In genomic region chr11:85843347-85843692, GRCm38 (mm10) we compare ENCODE assay signal across 9 mouse cellular contexts. TPM values are rescaled to one million over a fixed set of nuclear protein-coding genes. Genes with fewer than 3 reads are reported as not detected.
DNase-seq lines count a peak whose midpoint lies in the region; ATAC-seq and TF ChIP-seq lines count a peak whose summit lies in the region.
"Had no signal": no experiment of that assay in that cellular context is flagged by ENCODE, and none has a peak within 500 bp of the region (broad histone marks: within the 10 kb centered on the region; RNA-seq: fewer than 3 reads in every experiment).

No protein-coding gene starts in this region.

- no peak overlapping the region for H3K4me3 ChIP-seq in bone marrow, adult 2 months (replicated peaks; ENCODE audit: control insufficient read depth, low read depth, low read length)
- H3K4me3 ChIP-seq in hindbrain, embryonic 14.5 days (replicated peaks; ENCODE audit: low read length) = peak overlapping the region; percentile 27
- H3K4me3 ChIP-seq in liver, embryonic 12.5 days = peak overlapping the region; percentile 51

- no peaks in the 10 kb centered on the region for H3K9me3 ChIP-seq in hindbrain, embryonic 14.5 days (ENCODE audit: control insufficient read depth, low read length)
- H3K9me3 ChIP-seq in liver, embryonic 12.5 days (replicated peaks) = no peaks in the 10 kb centered on the region

- H3K4me2 ChIP-seq in hindbrain, embryonic 14.5 days (replicated peaks) = peak overlapping the region; percentile 61
- peak overlapping the region; percentile 81 for H3K4me2 ChIP-seq in liver, embryonic 12.5 days

- no peak for ATAC-seq in hindbrain, embryonic 14.5 days (ENCODE audit: low FRiP score)
- peak; percentile 40 for ATAC-seq in liver, embryonic 12.5 days

- no peaks in the 10 kb centered on the region; the same call in 1 of the 2 replicates for H3K4me1 ChIP-seq in bone marrow, adult 2 months (ENCODE audit: control insufficient read depth, insufficient read depth, low read length)
- peaks cover 13% of the 10 kb centered on the region for H3K4me1 ChIP-seq in hindbrain, embryonic 14.5 days (replicated peaks; ENCODE audit: control insufficient read depth, insufficient read depth, low read length)
- H3K4me1 ChIP-seq in liver, embryonic 12.5 days = peaks cover 39% of the 10 kb centered on the region

- DNase-seq in cerebellum, postnatal 10 days = peak; percentile 80
- DNase-seq in cerebellum, adult 11-12 months = no peak
- peak; percentile 77 for DNase-seq in gastrocnemius, adult 18-20 months (ENCODE audit: low spot score)
- DNase-seq in hindbrain, embryonic 14.5 days (ENCODE audit: low spot score) = peak; percentile 75
- peak; percentile 43 to 63 for DNase-seq in natural killer cell, adult 2 months (ENCODE audit: low spot score in 2 of 2)
- peak; percentile 64 for DNase-seq in thymus, postnatal 0 days (ENCODE audit: low spot score)

- peak; percentile 63 for TF ChIP-seq CTCF in bone marrow, adult 2 months (IDR thresholded peaks at IDR 0.05; ENCODE audit: control insufficient read depth, insufficient read depth, low read length)

- H3K9ac ChIP-seq in hindbrain, embryonic 14.5 days = no peak overlapping the region
- H3K9ac ChIP-seq in liver, embryonic 12.5 days = peak overlapping the region; percentile 28; the same call in 1 of the 2 replicates

- no peak; the same call in 1 of the 2 replicates for TF ChIP-seq POLR2A in bone marrow, adult 2 months (IDR thresholded peaks at IDR 0.05; ENCODE audit: borderline replicate concordance, control insufficient read depth, low read depth, low read length)

- H3K36me3 ChIP-seq in hindbrain, embryonic 14.5 days (replicated peaks; ENCODE audit: control insufficient read depth, insufficient read depth) = no peaks in the 10 kb centered on the region
- H3K36me3 ChIP-seq in liver, embryonic 12.5 days = no peaks in the 10 kb centered on the region
- H3K36me3 ChIP-seq: G1E had no signal

- peaks cover 75% of the 10 kb centered on the region for H3K27me3 ChIP-seq in hindbrain, embryonic 14.5 days (ENCODE audit: control insufficient read depth, insufficient read depth, low read length)
- H3K27me3 ChIP-seq in liver, embryonic 12.5 days (replicated peaks) = peaks cover 98% of the 10 kb centered on the region

- H3K27ac ChIP-seq in bone marrow, adult 2 months (ENCODE audit: control insufficient read depth, insufficient read depth, low read depth, low read length, poor library complexity) = no peak overlapping the region
- no peak overlapping the region for H3K27ac ChIP-seq in hindbrain, embryonic 14.5 days
- H3K27ac ChIP-seq in liver, embryonic 12.5 days = no peak overlapping the region

- WGBS in bone marrow, adult 2 months = 3% methylated on average over 18 of the region's 18 CpGs
- 1% methylated on average over 18 of the region's 18 CpGs for WGBS in hindbrain, embryonic 14.5 days
- 1% methylated on average over 18 of the region's 18 CpGs for WGBS in liver, embryonic 12.5 days (ENCODE audit: insufficient replicate concordance)

RNA-seq across cellular contexts. Expression of gene Gm11444, which starts 6.8 kb away (rescaled TPM):
- not detected in 2 replicates for polyA plus RNA-seq in bone marrow, adult 2 months (2011; ENCODE audit: insufficient read depth, insufficient read length, low replicate concordance, missing spikeins)
- total RNA-seq in gastrocnemius, adult 18-20 months (2021) = not detected
- not detected in 2 replicates for polyA plus RNA-seq in hindbrain, embryonic 14.5 days (2014; fragmentation: Nextera tagmentation; extraction: Ambion mirVana)
- polyA plus RNA-seq in liver, embryonic 12.5 days (2016; fragmentation: Nextera tagmentation; extraction: Ambion mirVana) = not detected in 2 replicates
- polyA plus RNA-seq in thymus, postnatal 0 days (2015; fragmentation: Nextera tagmentation; extraction: Ambion mirVana) = not detected in 2 replicates
- total RNA-seq: G1E had no signal
- polyA plus RNA-seq: G1E had no signal

RNA-seq across cellular contexts. Expression of gene Tbx2, which starts 11.0 kb away (rescaled TPM):
- polyA plus RNA-seq in bone marrow, adult 2 months (2011; ENCODE audit: insufficient read depth, insufficient read length, low replicate concordance, missing spikeins) = 1.6 and 2.6 TPM in 2 replicates
- 1 to 10 TPM; 1.3 to 1.7 TPM for total RNA-seq in gastrocnemius, adult 18-20 months (2021)
- polyA plus RNA-seq in hindbrain, embryonic 14.5 days (2014; fragmentation: Nextera tagmentation; extraction: Ambion mirVana) = 2.3 and 2.8 TPM in 2 replicates
- polyA plus RNA-seq in liver, embryonic 12.5 days (2016; fragmentation: Nextera tagmentation; extraction: Ambion mirVana) = 1.1 and 1.4 TPM in 2 replicates
- polyA plus RNA-seq in thymus, postnatal 0 days (2015; fragmentation: Nextera tagmentation; extraction: Ambion mirVana) = 0.58 and 1.0 TPM in 2 replicates

RNA-seq across cellular contexts. Expression of gene Tbx4, which starts 42.9 kb away (rescaled TPM):
- polyA plus RNA-seq in bone marrow, adult 2 months (2011; ENCODE audit: insufficient read depth, insufficient read length, low replicate concordance, missing spikeins) = not detected in 2 replicates
- total RNA-seq in gastrocnemius, adult 18-20 months (2021) = 1 to 10 TPM; 1.3 to 1.4 TPM
- polyA plus RNA-seq in hindbrain, embryonic 14.5 days (2014; fragmentation: Nextera tagmentation; extraction: Ambion mirVana) = 0.23 and 0.25 TPM in 2 replicates
- 0.12 and 0.35 TPM in 2 replicates for polyA plus RNA-seq in liver, embryonic 12.5 days (2016; fragmentation: Nextera tagmentation; extraction: Ambion mirVana)
- 0.04 TPM in 1 of 2 replicates, not detected in the other for polyA plus RNA-seq in thymus, postnatal 0 days (2015; fragmentation: Nextera tagmentation; extraction: Ambion mirVana)
- total RNA-seq: G1E had no signal
- polyA plus RNA-seq: G1E had no signal
